Mouse (Mus musculus): ENCODE results near the gene Gipc3.

Gene Gipc3
- long read RNA-seq, experiment 1: 0 reads
- long read RNA-seq, experiment 2, partial matches to known transcripts: 1 of 1 reads
- long read RNA-seq, experiment 2, other reads (novel, unspliced or antisense): 0 of 1 reads

GRCm38 (mm10) chr10:81342686-81343505 is at the start of gene Gipc3:
TSS of gene Gipc3 (minus strand) at chr10:81343266.
- intact Hi-C loops (cut with DNase I): loop anchor here (5.0 kb wide), 1 partner anchor 51 kb away; the partner anchor contains the start of genes Pip5k1c and Tjp3

- intact Hi-C loops (cut with DNase I): no loop called here
These were observed 49.7 kb upstream of the Gipc3 start, which contains the start of gene Smim24 for GRCm38 (mm10) chr10:81392781-81393185. TSS of gene Smim24 (plus strand) at chr10:81393051.

- intact Hi-C loops (cut with DNase I): no loop called here
These were observed 49.2 kb upstream of the Gipc3 start for GRCm38 (mm10) chr10:81392270-81392669.

- intact Hi-C loops (cut with DNase I): no loop called here
These were observed 47.6 kb upstream of the Gipc3 start for GRCm38 (mm10) chr10:81390678-81390965.

GRCm38 (mm10) chr10:81389801-81390677 is 47.0 kb upstream of the Gipc3 start:
- intact Hi-C loops (cut with DNase I): no loop called here

- intact Hi-C loops (cut with DNase I): no loop called here
These were observed 46.3 kb upstream of the Gipc3 start for GRCm38 (mm10) chr10:81389373-81389772.

GRCm38 (mm10) chr10:81388505-81389055 is 45.5 kb upstream of the Gipc3 start, which contains the start of gene Gm48552:
TSS of gene Gm48552 (plus strand) at chr10:81389005.
- intact Hi-C loops (cut with DNase I): no loop called here

GRCm38 (mm10) chr10:81387716-81388115 is 44.6 kb upstream of the Gipc3 start:
- intact Hi-C loops (cut with DNase I): no loop called here

- intact Hi-C loops (cut with DNase I): no loop called here
These were observed 42.7 kb upstream of the Gipc3 start for GRCm38 (mm10) chr10:81385603-81386306.

GRCm38 (mm10) chr10:81384605-81384982 is 41.5 kb upstream of the Gipc3 start:
- intact Hi-C loops (cut with DNase I): no loop called here

GRCm38 (mm10) chr10:81383802-81384604 is 40.9 kb upstream of the Gipc3 start, which contains the start of the genes Dohh and Gm48551:
TSS of gene Dohh (plus strand) at chr10:81384428.
TSS of gene Gm48551 (plus strand) at chr10:81384466.
- intact Hi-C loops (cut with DNase I): no loop called here

GRCm38 (mm10) chr10:81382039-81382438 is 39.0 kb upstream of the Gipc3 start:
- intact Hi-C loops (cut with DNase I): no loop called here

GRCm38 (mm10) chr10:81379809-81380378 is 36.8 kb upstream of the Gipc3 start:
- intact Hi-C loops (cut with DNase I): no loop called here

GRCm38 (mm10) chr10:81379183-81379553 is 36.1 kb upstream of the Gipc3 start:
- intact Hi-C loops (cut with DNase I): no loop called here

- intact Hi-C loops (cut with DNase I): no loop called here
These were observed 35.6 kb upstream of the Gipc3 start for GRCm38 (mm10) chr10:81378553-81379182.

GRCm38 (mm10) chr10:81377793-81378552 is 34.9 kb upstream of the Gipc3 start, which contains the start of gene Fzr1:
TSS of gene Fzr1 (minus strand) at chr10:81378516.
- intact Hi-C loops (cut with DNase I): no loop called here

- intact Hi-C loops (cut with DNase I): no loop called here
These were observed 34.2 kb upstream of the Gipc3 start for GRCm38 (mm10) chr10:81377362-81377664.

- intact Hi-C loops (cut with DNase I): no loop called here
These were observed 33.7 kb upstream of the Gipc3 start for GRCm38 (mm10) chr10:81376561-81377361.

All from adrenal gland (tissue).